Comparison of ENCODE assay signal across 19 mouse cellular contexts in the genomic region with DNA sequence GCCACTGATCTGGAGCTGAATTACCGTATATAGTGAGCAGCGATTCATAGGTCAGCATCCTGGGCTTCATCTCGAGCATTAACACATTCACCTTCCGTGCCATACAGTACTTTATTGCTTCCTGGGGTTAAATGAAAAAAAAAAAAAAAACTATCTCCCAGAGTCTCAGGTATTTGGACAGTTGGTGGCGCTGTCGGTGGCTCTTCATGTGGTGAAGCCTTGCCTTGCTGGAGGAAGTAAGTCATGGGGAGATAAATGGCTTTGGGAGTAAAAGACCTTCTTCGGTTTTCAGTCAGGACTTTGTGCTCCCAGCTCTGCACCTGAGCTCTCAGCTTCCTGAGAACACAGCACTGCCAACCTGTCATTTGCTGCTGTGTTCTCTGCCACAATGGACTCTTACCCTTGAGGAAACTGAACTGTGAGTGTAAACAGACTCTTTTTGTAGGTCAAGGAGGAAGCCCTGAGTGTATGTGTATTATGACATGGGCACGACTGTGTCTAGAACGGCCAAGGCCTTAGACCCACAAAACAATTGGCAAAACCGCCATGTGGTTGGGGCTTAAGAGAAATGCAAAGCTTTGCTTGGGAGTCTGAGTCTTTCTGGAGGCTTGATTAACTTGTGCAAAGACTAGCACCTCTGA. TPM values are rescaled to one million over a fixed set of nuclear protein-coding genes. Genes with fewer than 3 reads are reported as not detected.
DNase-seq lines count a peak whose midpoint lies in the region; ATAC-seq and TF ChIP-seq lines count a peak whose summit lies in the region.
"Had no signal": no experiment of that assay in that cellular context is flagged by ENCODE, and none has a peak within 500 bp of the region (broad histone marks: within the 10 kb centered on the region; RNA-seq: fewer than 3 reads in every experiment).

A gene (plus strand): TSS at position 214 of the 641 bp plus-strand sequence.

- H3K4me1 ChIP-seq in heart, adult 2 months (ENCODE audit: control insufficient read depth, insufficient read depth, low read length): no peaks in the 10 kb centered on the region; the same call in 1 of the 2 replicates
- H3K4me1 ChIP-seq in lung, adult 2 months (ENCODE audit: control insufficient read depth, insufficient read depth, low read length): no peaks in the 10 kb centered on the region
- H3K4me1 ChIP-seq in intestine, embryonic 15.5 days (replicated peaks): no peaks in the 10 kb centered on the region
- H3K4me1 ChIP-seq: neural tube, embryonic 12.5 days had no signal

- H3K9ac ChIP-seq in heart, adult 2 months (ENCODE audit: low read depth, low read length): no peak within 1 kb of the TSS
- no peak within 1 kb of the TSS for H3K9ac ChIP-seq in intestine, embryonic 15.5 days
- H3K9ac ChIP-seq: neural tube, embryonic 12.5 days had no signal

- TF ChIP-seq POLR2A in heart, adult 2 months (IDR thresholded peaks at IDR 0.05; ENCODE audit: insufficient read depth, low read depth, low read length): no peak
- TF ChIP-seq POLR2A in lung, adult 2 months (IDR thresholded peaks at IDR 0.05; ENCODE audit: borderline replicate concordance, extremely low read depth, low read depth, low read length): no peak

- H3K79me2 ChIP-seq in heart, adult 2 months (replicated peaks; ENCODE audit: control insufficient read depth, insufficient read depth, low read length): no peaks in the 10 kb centered on the region

- H3K27ac ChIP-seq in heart, adult 2 months: no peak within 1 kb of the TSS
- H3K27ac ChIP-seq in intestine, embryonic 15.5 days: no peak within 1 kb of the TSS
- H3K27ac ChIP-seq: neural tube, embryonic 12.5 days had no signal

- no peak for TF ChIP-seq CTCF in heart, adult 2 months (IDR thresholded peaks at IDR 0.05)
- TF ChIP-seq CTCF in lung, adult 2 months (IDR thresholded peaks at IDR 0.05; ENCODE audit: insufficient read depth, low read length): no peak

- intact Hi-C loops in heart, adult 2 months (cut with DNase I): no loop called here

- 57% methylated on average over 10 of the region's 10 CpGs for WGBS in heart, adult 2 months
- 36% methylated on average over 10 of the region's 10 CpGs for WGBS in lung, adult 2 months
- 49% methylated on average over 10 of the region's 10 CpGs for WGBS in intestine, embryonic 15.5 days

- no peaks in the 10 kb centered on the region for H3K27me3 ChIP-seq in heart, adult 2 months (ENCODE audit: control insufficient read depth, insufficient read depth, low read length)
- H3K27me3 ChIP-seq in intestine, embryonic 15.5 days (replicated peaks): no peaks in the 10 kb centered on the region
- H3K27me3 ChIP-seq: CH12.LX; neural tube, embryonic 12.5 days had no signal

- H3K9me3 ChIP-seq in intestine, embryonic 15.5 days: no peaks in the 10 kb centered on the region
- H3K9me3 ChIP-seq: neural tube, embryonic 12.5 days had no signal

- H3K4me2 ChIP-seq in intestine, embryonic 15.5 days (replicated peaks): no peak within 1 kb of the TSS
- H3K4me2 ChIP-seq: midbrain, embryonic 11.5 days; neural tube, embryonic 12.5 days had no signal

- no peak for TF ChIP-seq EP300 in heart, adult 2 months (IDR thresholded peaks at IDR 0.05; ENCODE audit: insufficient read depth, low read depth, low read length)

- DNase-seq in heart, adult 11 months: peak; percentile 46
- DNase-seq in heart, adult 2 months: no peak
- DNase-seq in lung, postnatal 36 days: peak; percentile 13
- no peak for DNase-seq in lung, adult 2 months
- DNase-seq in adipocyte (ENCODE audit: low spot score): peak; percentile 36
- peak; percentile 32 for DNase-seq in thymus, postnatal 14 days
- DNase-seq in Muller cell, postnatal 12 days (ENCODE audit: inconsistent ontology term): no peak
- DNase-seq: liver had no signal

- H3K4me3 ChIP-seq in heart, adult 2 months: no peak within 1 kb of the TSS
- H3K4me3 ChIP-seq in lung, adult 2 months (replicated peaks; ENCODE audit: extremely low read depth, low read depth, low read length): no peak within 1 kb of the TSS
- no peak within 1 kb of the TSS for H3K4me3 ChIP-seq in intestine, embryonic 15.5 days (replicated peaks)
- H3K4me3 ChIP-seq: neural tube, embryonic 12.5 days had no signal

- ATAC-seq in intestine, embryonic 15.5 days: no peak

- H3K36me3 ChIP-seq in heart, adult 2 months (ENCODE audit: control insufficient read depth, insufficient read depth, low read length): no peaks in the 10 kb centered on the region
- no peaks in the 10 kb centered on the region for H3K36me3 ChIP-seq in intestine, embryonic 15.5 days
- H3K36me3 ChIP-seq: neural tube, embryonic 12.5 days had no signal

RNA-seq across cellular contexts. Expression of the gene that starts here (rescaled TPM):
- total RNA-seq in heart, adult 2 months (2021): not detected
- polyA plus RNA-seq in heart, adult 2 months (2012; rRNA removed): not detected in 2 replicates
- polyA plus RNA-seq in lung, adult 2 months (2012; rRNA removed): not detected in 2 replicates
- polyA plus RNA-seq in intestine, embryonic 15.5 days (2015; fragmentation: Nextera tagmentation; extraction: Ambion mirVana): not detected in 2 replicates
- total RNA-seq: CH12.LX; gastrocnemius, adult 18-20 months; left cerebral cortex, adult 8-10 months had no signal
- polyA plus RNA-seq: brain, embryonic 14.5 days; cortical plate, adult 2 months; heart, embryonic 16.5 days; intestine, embryonic 14.5 days; midbrain, embryonic 11.5 days; neural tube, embryonic 12.5 days; urinary bladder, adult 2 months had no signal

Comparison
In these comparisons a context has a peak if more than half of its experiments do, and no peak if none do; other contexts are left out.
1. DNase-seq: peak in heart, adult 11 months (single experiment), lung, postnatal 36 days (single experiment), adipocyte (single experiment) and thymus, postnatal 14 days (single experiment); none in heart, adult 2 months (0 of 2), lung, adult 2 months (single experiment) and Muller cell, postnatal 12 days (single experiment).